Mouse (Mus musculus): ENCODE data around the gene Chst8. TPM values are rescaled to one million over a fixed set of nuclear protein-coding genes. Genes with fewer than 3 reads are reported as not detected.

Chst8 gene
- total RNA-seq, 2 experiments from 2014 or later = 31.6 to 34.7 TPM

DNA sequence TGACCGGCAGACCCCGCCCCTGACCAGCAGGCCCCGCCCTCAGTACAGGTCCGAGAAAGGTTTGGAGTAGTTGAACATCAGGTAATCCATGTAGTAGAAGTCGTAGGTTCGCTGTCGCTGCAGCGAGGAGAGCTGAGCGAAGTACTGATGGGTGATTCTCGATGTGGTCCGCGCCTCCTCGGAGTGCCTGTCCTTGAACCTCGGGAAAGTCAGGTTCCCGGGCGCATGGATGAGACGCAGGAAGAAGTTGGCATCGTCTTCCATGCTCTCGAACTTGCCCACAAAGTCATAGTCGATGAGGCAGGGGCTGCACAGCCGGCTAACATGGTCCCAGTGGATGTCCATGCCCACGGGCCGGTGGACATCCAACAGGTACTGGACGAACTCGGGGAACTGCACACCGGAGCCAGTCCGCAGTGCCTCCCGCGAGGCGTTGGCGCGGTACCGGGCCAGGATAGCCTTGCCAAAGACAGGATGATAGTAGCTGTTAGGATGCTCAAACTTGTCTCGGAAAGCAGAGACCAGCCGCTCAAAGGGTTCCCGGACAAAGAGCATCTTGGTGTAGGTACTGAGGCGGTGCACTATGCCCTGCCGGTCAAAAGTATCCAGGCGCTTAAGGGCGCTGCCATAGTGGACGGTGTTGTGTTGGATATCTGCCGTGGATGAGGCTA lies 137.3 kb downstream of the Chst8 start:
- DNase-seq (ENCODE audit: extremely low spot score in 1 of 2, low spot score in 1 of 2) = no peak

DNA sequence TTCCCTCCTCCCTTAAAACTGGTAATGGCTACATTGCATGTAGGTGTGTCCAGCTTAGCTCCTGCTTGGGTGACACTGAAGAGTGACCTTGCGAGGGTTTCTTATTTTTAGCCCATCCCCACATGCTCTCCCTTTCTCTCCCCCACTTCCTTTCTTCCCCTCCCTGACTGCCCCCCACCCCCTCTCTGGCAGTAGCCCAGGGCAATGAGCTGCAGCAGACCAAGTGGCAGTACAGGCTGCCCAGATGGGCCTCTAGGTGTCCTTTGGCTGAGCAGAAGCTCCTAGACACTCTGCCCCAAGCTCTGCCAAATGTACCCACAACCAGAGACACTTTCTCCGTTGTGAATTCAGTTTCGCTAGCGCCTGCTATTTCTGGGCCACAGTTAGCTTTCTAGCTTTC lies 139.6 kb downstream of the Chst8 start:
- DNase-seq (ENCODE audit: extremely low spot score in 1 of 2, low spot score in 1 of 2) = no peak

- peak; percentile 92 to 97 for DNase-seq (ENCODE audit: extremely low spot score in 1 of 2, low spot score in 1 of 2)
These were observed 140.6 kb downstream of the Chst8 start for GRCm38 (mm10) chr7:34671911-34672310.

DNA sequence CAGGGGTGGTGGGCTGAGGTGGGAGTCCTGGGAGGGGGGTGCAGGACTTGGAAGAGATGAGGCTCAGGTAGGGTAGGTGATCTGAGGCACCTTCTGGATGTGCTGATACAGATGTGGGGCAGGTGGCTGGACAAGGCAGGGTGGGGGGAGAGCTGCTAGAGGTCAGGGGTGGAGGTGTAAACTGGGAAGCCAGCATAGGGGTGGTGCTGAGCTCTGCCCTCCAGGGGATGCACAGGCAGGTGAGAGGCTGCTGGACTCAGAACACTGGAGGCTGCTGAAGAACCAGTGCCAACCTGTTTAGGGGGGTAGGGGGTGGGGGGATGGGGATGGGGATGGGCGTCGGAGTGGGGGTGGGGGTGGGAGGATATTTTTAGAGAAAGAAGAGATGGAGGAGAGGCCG lies 141.7 kb downstream of the Chst8 start:
- DNase-seq (ENCODE audit: extremely low spot score in 1 of 2, low spot score in 1 of 2) = no peak

- DNase-seq (ENCODE audit: extremely low spot score in 1 of 2, low spot score in 1 of 2) = no peak
These were observed 143.2 kb downstream of the Chst8 start for GRCm38 (mm10) chr7:34669336-34669735.

DNA sequence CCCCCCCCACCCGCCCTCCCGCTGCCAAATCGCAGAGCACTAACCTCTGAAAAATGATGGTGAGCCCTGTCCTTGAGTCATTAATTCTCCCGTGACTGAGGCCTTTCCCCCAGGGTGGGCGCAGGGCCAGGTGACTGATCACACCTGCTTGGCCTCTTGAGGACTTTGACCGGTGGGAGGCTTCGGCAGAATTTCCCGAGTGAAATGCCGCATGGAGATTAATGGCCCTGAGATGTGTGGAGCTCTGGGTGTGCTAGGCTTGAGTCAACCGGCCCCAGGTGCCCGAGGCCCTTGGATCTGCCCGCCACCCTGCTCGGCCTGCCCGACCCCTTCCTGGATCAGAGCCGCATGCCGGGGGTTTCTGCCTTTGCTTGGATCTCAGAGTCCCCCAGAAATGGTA lies 144.6 kb downstream of the Chst8 start:
- DNase-seq (ENCODE audit: extremely low spot score in 1 of 2, low spot score in 1 of 2) = no peak

- no peak for DNase-seq (ENCODE audit: extremely low spot score in 1 of 2, low spot score in 1 of 2)
These were observed 149.4 kb downstream of the Chst8 start for GRCm38 (mm10) chr7:34663145-34663544.

- DNase-seq (ENCODE audit: extremely low spot score in 1 of 2, low spot score in 1 of 2) = no peak
These were observed 150.3 kb downstream of the Chst8 start for GRCm38 (mm10) chr7:34662227-34662626.

DNA sequence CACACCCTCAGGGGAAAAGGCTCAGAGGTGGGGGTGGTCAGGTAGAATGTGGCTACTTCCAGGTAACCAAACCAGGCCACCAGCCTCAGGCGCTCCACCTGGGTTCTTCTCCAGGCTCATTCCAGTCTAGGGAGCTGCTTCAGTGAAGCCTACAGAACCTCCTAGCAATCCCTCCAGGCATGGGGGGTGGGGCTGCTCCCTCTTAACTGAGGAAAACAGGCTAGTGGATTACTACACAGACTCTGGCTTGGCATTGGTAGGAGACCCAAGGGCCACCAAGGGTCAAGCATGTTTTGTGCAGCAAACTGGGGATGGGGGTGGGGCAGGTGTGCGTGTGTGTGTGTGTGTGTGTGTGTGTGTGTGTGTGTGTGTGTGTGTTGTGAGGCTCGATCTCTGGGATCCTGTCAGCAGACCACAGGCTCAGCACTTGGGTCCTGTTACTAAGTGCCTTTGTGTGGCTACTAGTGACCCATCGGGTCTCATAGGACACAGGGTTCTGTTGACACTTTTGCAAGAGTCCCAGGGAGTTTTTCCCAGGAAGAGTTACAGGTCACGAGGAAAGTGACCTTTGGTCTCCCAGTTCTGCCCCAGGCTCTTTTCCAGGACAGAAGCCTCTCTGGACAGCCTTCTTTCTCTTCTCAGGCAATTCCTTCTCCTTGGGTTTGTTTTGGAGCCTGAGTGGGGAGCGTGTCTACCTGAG lies 153.0 kb downstream of the Chst8 start:
- no peak for DNase-seq (ENCODE audit: extremely low spot score in 1 of 2, low spot score in 1 of 2)

DNA sequence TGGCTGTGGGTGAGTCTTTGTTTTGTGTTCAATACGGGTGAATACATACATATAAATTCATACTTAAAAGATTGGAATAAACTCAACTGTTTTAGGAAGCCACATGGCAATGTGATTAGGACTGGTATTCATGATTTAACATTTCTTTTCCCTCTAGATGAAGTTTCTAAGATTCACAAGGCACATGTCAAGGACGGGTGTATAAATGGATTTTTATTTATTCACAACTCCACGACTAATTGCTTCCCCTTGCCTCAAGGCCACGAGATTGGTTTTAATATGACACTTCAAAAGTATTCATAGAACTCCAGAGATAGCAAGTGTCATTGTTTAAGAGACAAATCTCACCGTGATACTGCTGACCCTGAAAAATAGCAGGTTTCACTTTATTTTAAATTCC lies 155.9 kb downstream of the Chst8 start, which contains the start of gene Kctd15:
Kctd15 (minus strand) TSS at position 101 of the 400 bp plus-strand sequence.
- no peak for DNase-seq (ENCODE audit: extremely low spot score in 1 of 2, low spot score in 1 of 2)

DNA sequence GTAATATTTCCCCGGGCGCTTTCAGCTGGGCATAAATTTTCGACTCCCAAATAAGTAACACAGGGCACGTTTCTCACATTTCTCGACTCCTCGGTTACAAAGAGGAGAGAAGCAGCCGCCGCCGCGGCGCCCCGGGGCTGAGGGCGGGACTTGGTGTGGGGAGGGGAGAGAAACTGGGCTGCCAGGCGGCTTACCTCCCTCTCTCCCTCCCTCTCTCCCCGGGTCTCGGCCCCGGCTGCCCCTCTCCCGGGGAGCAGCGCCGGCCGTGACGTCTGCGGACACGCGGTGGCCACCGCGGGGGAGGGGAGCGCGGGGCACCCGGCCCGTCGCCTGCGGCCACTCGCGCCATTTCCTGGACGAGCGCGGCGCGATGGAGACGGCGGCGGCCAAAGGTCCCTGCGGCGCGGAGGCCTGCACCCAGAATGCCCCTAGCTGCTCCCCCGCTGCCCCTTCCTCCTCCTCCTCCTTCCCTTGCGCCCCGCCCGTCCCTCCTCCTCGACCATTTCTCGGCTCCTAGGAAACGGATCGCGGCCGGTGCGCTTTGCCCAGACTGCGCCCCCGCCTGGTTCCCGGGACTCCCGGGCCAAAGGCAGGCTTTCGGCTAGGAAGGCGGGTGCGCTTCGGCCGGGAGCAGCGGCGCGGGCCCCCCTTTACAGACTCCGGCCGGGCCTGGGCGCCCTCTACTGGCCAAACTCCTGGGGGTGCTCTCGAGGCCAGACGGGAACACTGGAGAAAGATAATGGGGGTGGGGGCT lies 157.2 kb downstream of the Chst8 start:
- DNase-seq (ENCODE audit: extremely low spot score in 1 of 2, low spot score in 1 of 2) = peak; percentile 88 to 93

DNA sequence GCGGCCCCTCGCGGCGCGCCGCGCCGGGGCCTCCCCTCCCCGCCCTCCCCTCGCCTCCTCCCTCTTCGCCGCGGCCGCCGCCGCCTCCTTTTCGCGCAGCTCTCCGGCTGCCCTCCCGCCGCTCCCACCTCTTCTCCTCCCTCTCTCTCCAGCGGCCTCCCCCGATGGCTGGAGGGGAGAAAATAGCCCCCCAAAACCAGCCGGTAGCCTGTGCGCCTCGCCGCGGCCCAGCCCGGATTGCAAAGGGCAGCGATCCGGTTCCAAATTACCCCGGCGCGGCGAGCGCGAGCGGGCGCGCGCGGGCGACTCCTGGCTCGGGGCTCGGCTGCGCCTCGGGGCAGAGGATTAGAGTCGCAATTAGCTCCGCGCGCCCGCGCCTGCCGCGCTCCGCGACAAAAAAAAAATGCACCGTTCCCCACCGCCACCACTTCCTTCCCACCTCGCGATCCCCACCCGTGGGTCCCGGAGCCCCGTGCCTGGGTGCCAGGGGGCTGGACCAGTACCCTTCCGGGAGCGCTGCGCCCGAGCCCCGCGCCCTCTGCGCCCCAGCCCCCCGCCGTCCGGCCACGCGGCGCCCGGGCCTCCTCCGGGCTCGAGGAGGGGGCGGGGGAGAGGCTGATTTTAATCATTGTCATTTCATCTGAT lies 157.9 kb downstream of the Chst8 start:
- DNase-seq (ENCODE audit: extremely low spot score in 1 of 2, low spot score in 1 of 2) = peak; percentile 48 to 65

GRCm38 (mm10) chr7:34653731-34654440 lies 158.6 kb downstream of the Chst8 start:
- no peak for DNase-seq (ENCODE audit: extremely low spot score in 1 of 2, low spot score in 1 of 2)

DNA sequence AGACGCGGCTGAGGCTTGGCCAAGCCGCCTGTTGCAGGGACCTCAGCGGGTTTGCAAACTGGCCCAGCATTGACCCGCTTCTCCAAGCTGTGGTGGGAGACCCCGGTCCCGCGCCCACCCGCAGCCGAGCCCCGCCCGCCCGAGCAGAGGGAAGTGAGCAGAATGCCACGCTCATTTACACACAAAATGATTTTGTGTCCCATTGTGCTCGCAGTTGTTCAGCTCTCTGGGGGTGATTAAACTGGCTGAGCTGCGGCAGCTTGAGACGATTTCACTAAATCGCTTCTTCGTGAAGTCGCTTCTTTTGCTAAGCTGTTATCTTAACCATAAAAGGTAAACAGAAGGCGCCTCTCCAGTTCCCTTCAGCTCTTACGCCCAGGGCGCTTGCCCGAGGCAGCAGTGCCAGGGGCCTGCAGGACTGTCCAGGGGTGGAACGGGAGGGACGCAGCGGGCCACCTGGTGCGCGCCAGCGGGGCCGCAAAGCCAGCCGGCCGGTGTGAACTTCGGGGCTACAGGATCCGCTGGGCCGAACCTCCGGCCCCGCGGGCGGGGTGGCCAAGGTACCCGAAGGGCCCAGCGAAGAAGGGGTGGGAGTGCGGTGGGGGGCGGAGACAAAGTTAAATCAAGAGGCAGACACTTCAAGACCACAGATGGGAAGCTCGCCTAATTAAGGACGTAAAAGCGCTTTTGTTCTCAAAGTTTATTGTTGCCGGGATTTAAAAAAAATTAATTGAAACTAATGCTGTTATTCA lies 159.6 kb downstream of the Chst8 start:
- DNase-seq (ENCODE audit: extremely low spot score in 1 of 2, low spot score in 1 of 2) = peak in 1 of 2 experiments; percentile 17

GRCm38 (mm10) chr7:34651381-34651780 lies 161.1 kb downstream of the Chst8 start:
- DNase-seq (ENCODE audit: extremely low spot score in 1 of 2, low spot score in 1 of 2) = no peak

DNA sequence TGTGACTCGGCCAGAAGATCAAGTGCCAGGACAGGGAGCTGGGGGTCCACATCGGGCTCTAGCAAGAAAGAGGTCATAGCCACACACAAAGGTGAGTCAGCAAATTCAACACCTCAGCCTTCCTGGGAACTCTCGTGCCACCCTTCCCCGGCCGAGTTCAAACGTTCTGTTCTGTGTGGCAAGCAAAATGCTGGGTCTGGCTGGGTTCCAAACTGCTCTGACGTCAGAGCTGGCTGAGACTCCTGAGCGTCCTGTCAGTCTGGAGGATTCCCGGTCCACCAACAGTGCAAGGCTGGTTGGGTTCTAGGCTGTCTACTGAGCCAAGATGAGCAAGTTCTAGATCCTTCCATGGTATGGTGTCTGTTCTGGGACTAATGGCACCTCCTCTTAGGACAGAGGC lies 165.5 kb downstream of the Chst8 start:
- DNase-seq (ENCODE audit: extremely low spot score in 1 of 2, low spot score in 1 of 2) = peak in 1 of 2 experiments; percentile 42

GRCm38 (mm10) chr7:34646144-34646795 lies 166.2 kb downstream of the Chst8 start:
- no peak for DNase-seq (ENCODE audit: extremely low spot score in 1 of 2, low spot score in 1 of 2)

DNA sequence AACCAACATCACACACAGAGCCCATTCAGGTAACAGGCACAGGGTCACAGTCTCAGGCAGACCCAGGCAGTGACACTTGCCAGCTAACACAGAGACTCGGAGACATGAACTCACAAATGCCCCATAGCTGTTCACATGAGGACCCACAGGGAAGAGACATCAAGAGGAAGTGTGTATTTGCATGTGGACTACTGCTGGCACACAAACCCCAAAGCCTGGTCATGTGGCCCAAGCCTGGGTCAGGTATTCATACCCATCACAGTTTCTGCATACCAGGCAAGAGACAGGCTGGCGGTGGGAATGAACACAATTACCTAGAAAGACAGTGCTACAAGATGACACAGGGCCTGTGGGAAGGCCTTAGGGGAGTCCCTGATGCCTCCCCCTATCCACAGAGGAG lies 166.9 kb downstream of the Chst8 start:
- no peak for DNase-seq (ENCODE audit: extremely low spot score in 1 of 2, low spot score in 1 of 2)

DNA sequence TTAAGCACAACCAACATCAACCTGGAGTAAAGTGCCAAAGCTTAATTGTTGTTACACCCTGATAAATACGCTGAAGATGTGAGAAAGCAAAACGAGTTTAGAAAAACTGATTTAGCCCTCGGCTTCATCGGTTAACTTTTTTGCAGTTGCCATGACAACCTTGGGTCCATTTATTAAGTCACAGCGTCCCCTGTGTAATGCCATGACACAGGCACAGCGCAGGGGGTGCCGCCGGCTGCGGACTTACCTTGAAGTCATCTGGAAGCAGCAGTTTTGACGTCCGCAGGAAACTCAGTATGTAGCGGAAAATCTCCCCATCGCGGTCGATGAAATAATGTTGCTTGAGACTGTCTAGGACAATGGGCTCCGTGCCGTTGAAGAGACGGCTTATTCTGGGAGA lies 167.9 kb downstream of the Chst8 start:
- no peak for DNase-seq (ENCODE audit: extremely low spot score in 1 of 2, low spot score in 1 of 2)

Measured in layer of hippocampus, postnatal 25 days (tissue).